Mouse (Mus musculus): ENCODE measurements around the gene Tmem132c.

DNA sequence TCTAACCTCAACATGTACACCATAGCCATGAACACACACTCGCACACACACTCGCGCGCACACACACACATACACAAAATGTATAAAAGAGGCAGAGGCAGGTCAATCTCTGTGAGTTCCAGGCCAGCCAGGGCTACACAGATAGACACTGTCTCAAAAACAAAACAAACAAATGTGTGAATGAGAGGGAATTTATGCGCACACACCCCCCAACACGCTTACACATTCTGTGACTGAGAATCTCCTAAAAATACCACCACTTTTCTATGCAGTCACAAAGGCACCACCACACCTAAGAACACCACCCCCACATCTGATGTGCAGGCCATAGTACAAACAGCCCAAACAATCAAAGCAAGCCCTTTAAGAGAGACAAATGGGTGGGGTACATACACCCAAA lies 370.8 kb downstream of the Tmem132c start:
- no peak for TF ChIP-seq MAX (IDR thresholded peaks at IDR 0.05; ENCODE audit: low read depth)
- TF ChIP-seq POLR2A (IDR thresholded peaks at IDR 0.05; ENCODE audit: insufficient read length, low read depth) = no peak
- TF ChIP-seq TCF12 (IDR thresholded peaks at IDR 0.05; ENCODE audit: insufficient read depth, poor library complexity, severe bottlenecking) = no peak
- no peak for TF ChIP-seq MYOD1 (IDR thresholded peaks at IDR 0.05; ENCODE audit: control insufficient read depth in 1 of 3, insufficient read length in 2 of 3, low read depth in 2 of 3)
- no peak for TF ChIP-seq POLR2AphosphoS2 (IDR thresholded peaks at IDR 0.05; ENCODE audit: insufficient read length, low read depth)
- TF ChIP-seq E2F4 (IDR thresholded peaks at IDR 0.05; ENCODE audit: insufficient read depth) = no peak
- TF ChIP-seq MYOG (IDR thresholded peaks at IDR 0.05; ENCODE audit: control insufficient read depth in 1 of 3, insufficient read depth in 1 of 3, insufficient read length in 2 of 3, low read depth in 2 of 3) = no peak

All from myocyte (in vitro differentiated cells).